Mouse (Mus musculus) brain, embryonic 14.5 days (tissue): ENCODE results near the gene Dchs1.

Experiments used
- CTCF ChIP-seq: fragments of 200-500 bp; IDR thresholded peaks from 2 replicates; pipeline ENCODE4 v1.5.1; 2012; ENCODE audit warnings: inconsistent platforms, mild to moderate bottlenecking, moderate library complexity, borderline replicate concordance; ENCODE audit not compliant: insufficient read depth, insufficient read length; ENCODE audit errors: extremely low read depth
- POLR2A ChIP-seq: fragments of 200-500 bp; IDR thresholded peaks from 2 replicates; pipeline ENCODE4 v1.6.1; 2012; ENCODE audit warnings: mild to moderate bottlenecking, inconsistent platforms, borderline replicate concordance; ENCODE audit not compliant: poor library complexity, insufficient read depth, insufficient read length, severe bottlenecking; ENCODE audit errors: extremely low read depth

DNA sequence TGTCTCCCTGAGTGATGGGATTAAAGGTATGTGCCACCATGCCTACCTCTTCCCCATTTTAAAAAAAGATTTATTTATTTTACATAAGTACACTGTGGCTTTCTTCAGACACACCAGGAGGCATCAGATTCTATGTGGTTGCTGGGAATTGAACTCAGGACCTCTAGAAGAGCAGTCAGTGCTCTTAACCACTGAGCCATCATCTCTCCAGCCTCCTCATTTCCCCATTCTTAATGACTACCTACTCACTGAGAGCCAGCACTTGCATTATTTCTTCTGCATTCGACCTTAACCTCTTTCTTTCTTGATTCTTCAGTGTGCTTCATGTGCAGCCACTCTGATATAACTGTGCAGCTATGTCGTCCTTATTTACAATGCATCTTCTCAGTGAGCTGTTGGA is 14.9 kb upstream of the Dchs1 start:
- TF ChIP-seq CTCF (no peak), POLR2A (no peak)
